Mouse (Mus musculus): Measurements from ENCODE around the gene Hist1h4a. TPM values are rescaled to one million over a fixed set of nuclear protein-coding genes. Genes with fewer than 3 reads are reported as not detected.
"Not testable (repeated sequence)": the region's sequence is repeated elsewhere in the genome, so short reads cannot be mapped to it uniquely, and the experiment has no call there.

Gene Hist1h4a
- polyA plus RNA-seq, 1 experiment from 2014 or later = 0.43 TPM

- no peak for TF ChIP-seq CTCF (IDR thresholded peaks at IDR 0.05; ENCODE audit: low read depth)
- H3K4me2 ChIP-seq (replicated peaks; ENCODE audit: low read depth) = peak overlapping the region; percentile 88
- no peaks in the 10 kb centered on the region for H3K9me3 ChIP-seq (ENCODE audit: control insufficient read depth)
- H3K27ac ChIP-seq (ENCODE audit: low read depth, low read length) = peak overlapping the region; percentile 85; the same call in 1 of the 2 replicates
- no peak for ATAC-seq
- H3K9ac ChIP-seq (ENCODE audit: low read depth, low read length) = peak overlapping the region; percentile 62; the same call in 1 of the 2 replicates
- WGBS = 47% methylated on average over 12 of the region's 12 CpGs
- H3K27me3 ChIP-seq (replicated peaks; ENCODE audit: control insufficient read depth, insufficient read depth, low read length) = no peaks in the 10 kb centered on the region
- peak overlapping the region; percentile 52 for H3K4me3 ChIP-seq (ENCODE audit: low read depth, low read length)
- H3K4me1 ChIP-seq (replicated peaks; ENCODE audit: control insufficient read depth, insufficient read depth, low read length) = peaks cover 12% of the 10 kb centered on the region
- H3K36me3 ChIP-seq (ENCODE audit: control insufficient read depth, insufficient read depth) = no peaks in the 10 kb centered on the region
These were observed 3.5 kb upstream of the Hist1h4a start for GRCm38 (mm10) chr13:23764324-23765171.

GRCm38 (mm10) chr13:23763586-23764323 is 2.7 kb upstream of the Hist1h4a start, which contains the start of gene Hist1h1a:
Gene Hist1h1a, plus strand, starts transcription at chr13:23763666.
- Histone ChIP-seq H3K27ac (ENCODE audit: low read depth, low read length) (peak within 1 kb of the TSS; percentile 85), H3K36me3 (ENCODE audit: control insufficient read depth, insufficient read depth) (no peaks in the 10 kb centered on the region), H3K9ac (ENCODE audit: low read depth, low read length) (peak within 1 kb of the TSS; percentile 62), H3K4me2 (replicated peaks; ENCODE audit: low read depth) (peak within 1 kb of the TSS; percentile 88), H3K4me1 (replicated peaks; ENCODE audit: control insufficient read depth, insufficient read depth, low read length) (peaks cover 12% of the 10 kb centered on the region), H3K4me3 (ENCODE audit: low read depth, low read length) (peak within 1 kb of the TSS; percentile 52), H3K9me3 (ENCODE audit: control insufficient read depth) (no peaks in the 10 kb centered on the region), H3K27me3 (replicated peaks; ENCODE audit: control insufficient read depth, insufficient read depth, low read length) (no peaks in the 10 kb centered on the region)
- no peak for TF ChIP-seq CTCF (IDR thresholded peaks at IDR 0.05; ENCODE audit: low read depth)
- ATAC-seq = peak; percentile 57
- WGBS = 5% methylated on average over 34 of the region's 34 CpGs

GRCm38 (mm10) chr13:23763242-23763585 is 2.2 kb upstream of the Hist1h4a start:
- Histone ChIP-seq H3K27me3 (replicated peaks; ENCODE audit: control insufficient read depth, insufficient read depth, low read length) (no peaks in the 10 kb centered on the region), H3K4me3 (ENCODE audit: low read depth, low read length) (peak overlapping the region; percentile 52), H3K9me3 (ENCODE audit: control insufficient read depth) (no peaks in the 10 kb centered on the region), H3K36me3 (ENCODE audit: control insufficient read depth, insufficient read depth) (no peaks in the 10 kb centered on the region), H3K4me1 (replicated peaks; ENCODE audit: control insufficient read depth, insufficient read depth, low read length) (peaks cover 12% of the 10 kb centered on the region), H3K9ac (ENCODE audit: low read depth, low read length) (peak overlapping the region; percentile 62; the same call in 1 of the 2 replicates), H3K27ac (ENCODE audit: low read depth, low read length) (peak overlapping the region; percentile 85), H3K4me2 (replicated peaks; ENCODE audit: low read depth) (peak overlapping the region; percentile 88)
- no peak for ATAC-seq
- WGBS = under 1% methylated on average over 10 of the region's 10 CpGs
- TF ChIP-seq CTCF (IDR thresholded peaks at IDR 0.05; ENCODE audit: low read depth) = no peak

DNA sequence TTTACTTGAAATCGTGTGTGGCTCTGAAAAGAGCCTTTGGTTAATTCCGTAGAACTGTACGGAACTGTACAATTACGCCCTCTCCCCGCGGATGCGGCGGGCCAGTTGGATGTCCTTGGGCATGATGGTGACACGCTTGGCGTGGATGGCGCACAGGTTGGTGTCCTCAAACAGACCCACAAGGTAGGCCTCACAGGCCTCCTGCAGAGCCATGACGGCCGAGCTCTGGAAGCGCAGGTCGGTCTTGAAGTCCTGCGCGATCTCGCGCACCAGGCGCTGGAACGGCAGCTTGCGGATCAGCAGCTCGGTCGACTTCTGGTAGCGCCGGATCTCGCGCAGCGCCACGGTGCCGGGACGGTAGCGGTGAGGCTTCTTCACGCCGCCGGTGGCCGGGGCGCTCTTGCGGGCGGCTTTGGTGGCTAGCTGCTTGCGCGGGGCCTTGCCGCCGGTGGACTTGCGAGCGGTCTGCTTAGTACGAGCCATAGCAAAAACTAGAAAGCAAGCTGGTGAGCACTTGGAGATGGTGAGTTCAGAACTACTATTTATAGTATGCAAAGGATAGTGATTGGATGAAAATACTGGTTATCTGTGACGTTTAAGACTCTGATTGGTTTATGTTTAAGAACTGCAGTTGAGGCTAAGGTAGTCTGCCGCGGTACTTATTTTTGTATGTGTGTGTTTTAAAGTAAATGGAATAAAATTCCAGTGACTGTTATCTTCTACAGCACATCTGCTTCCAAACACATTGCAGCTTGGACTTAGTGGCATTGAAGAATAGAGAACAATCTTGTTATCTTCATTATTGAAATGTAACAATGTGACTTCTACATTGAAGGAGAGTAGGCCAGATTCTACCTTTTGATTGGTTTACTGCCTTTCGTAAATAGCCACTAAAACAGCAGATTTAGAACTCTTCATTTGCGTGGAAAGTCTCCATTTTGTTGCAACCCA is 1.1 kb upstream of the Hist1h4a start, which contains the start of gene Hist1h3a:
TSS of gene Hist1h3a (minus strand) at position 516 of the 951 bp plus-strand sequence.
- peak; percentile 64 for ATAC-seq
- under 1% methylated on average over 30 of the region's 52 CpGs for WGBS
- not testable (repeated sequence) for H3K36me3 ChIP-seq (ENCODE audit: control insufficient read depth, insufficient read depth); H3K9me3 ChIP-seq (ENCODE audit: control insufficient read depth); H3K27me3 ChIP-seq (replicated peaks; ENCODE audit: control insufficient read depth, insufficient read depth, low read length)
- Histone ChIP-seq H3K4me1 (replicated peaks; ENCODE audit: control insufficient read depth, insufficient read depth, low read length) (peaks cover 12% of the 10 kb centered on the region), H3K4me2 (replicated peaks; ENCODE audit: low read depth) (peak within 1 kb of the TSS; percentile 88), H3K27ac (ENCODE audit: low read depth, low read length) (peak within 1 kb of the TSS; percentile 85), H3K4me3 (ENCODE audit: low read depth, low read length) (peak within 1 kb of the TSS; percentile 52), H3K9ac (ENCODE audit: low read depth, low read length) (peak within 1 kb of the TSS; percentile 62; the same call in 1 of the 2 replicates)

DNA sequence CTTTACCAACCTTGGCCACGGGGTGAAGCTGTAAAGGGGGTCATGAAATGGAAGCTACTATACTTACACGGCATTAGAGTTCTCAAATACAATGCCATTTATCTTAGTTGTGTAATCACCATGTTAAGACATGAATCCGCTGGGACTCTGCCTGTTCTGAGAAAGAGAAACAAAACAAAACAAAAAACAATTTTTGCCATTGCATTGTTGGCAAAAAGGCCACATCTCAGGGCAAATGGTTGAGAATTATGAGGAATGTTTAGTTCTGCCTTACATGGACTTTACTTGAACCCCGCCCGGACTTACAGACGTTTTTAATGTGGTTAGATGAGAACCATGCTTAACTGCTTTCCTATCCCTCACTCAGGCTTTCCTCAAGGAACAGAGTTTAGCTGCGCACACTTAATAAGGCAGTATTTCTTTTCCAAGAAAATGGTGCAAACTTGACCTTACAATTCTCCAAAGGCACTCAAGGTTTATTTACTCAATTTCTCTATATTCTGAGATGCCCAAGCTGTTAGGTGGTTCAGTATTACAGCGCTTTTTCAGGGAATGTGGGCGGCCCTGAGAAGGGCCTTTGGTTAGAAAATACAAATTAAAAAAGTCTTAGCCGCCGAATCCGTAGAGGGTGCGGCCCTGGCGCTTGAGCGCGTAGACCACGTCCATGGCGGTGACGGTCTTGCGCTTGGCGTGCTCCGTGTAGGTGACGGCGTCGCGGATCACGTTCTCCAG is 624 bp downstream of the Hist1h4a start:
- Histone ChIP-seq H3K36me3 (ENCODE audit: control insufficient read depth, insufficient read depth) (no peaks in the 10 kb centered on the region), H3K4me2 (replicated peaks; ENCODE audit: low read depth) (peak overlapping the region; percentile 88), H3K4me1 (replicated peaks; ENCODE audit: control insufficient read depth, insufficient read depth, low read length) (peaks cover 12% of the 10 kb centered on the region), H3K4me3 (ENCODE audit: low read depth, low read length) (peak overlapping the region; percentile 44), H3K9me3 (ENCODE audit: control insufficient read depth) (no peaks in the 10 kb centered on the region), H3K9ac (ENCODE audit: low read depth, low read length) (peak overlapping the region; percentile 26), H3K27ac (ENCODE audit: low read depth, low read length) (peak overlapping the region; percentile 85), H3K27me3 (replicated peaks; ENCODE audit: control insufficient read depth, insufficient read depth, low read length) (no peaks in the 10 kb centered on the region)
- under 1% methylated on average over 19 of the region's 27 CpGs for WGBS
- ATAC-seq = no peak
- peak; percentile 39 for TF ChIP-seq CTCF (IDR thresholded peaks at IDR 0.05; ENCODE audit: low read depth)

Measured in intestine, postnatal 0 days (tissue).